Mouse (Mus musculus) MEL (cell line): Measurements from ENCODE around the gene Trim65. TPM values are rescaled to one million over a fixed set of nuclear protein-coding genes. Genes with fewer than 3 reads are reported as not detected.

Experiments used
- DNase-seq: peaks from one replicate; pipeline ENCODE4 v3.0.0; 2011; ENCODE audit warnings: low read depth, low spot score
- H3K27ac ChIP-seq: 2 replicates; pipeline ENCODE4 v1.5.1; 2012; ENCODE audit warnings: low read depth, mild to moderate bottlenecking, control low read depth, low read length, moderate library complexity; ENCODE audit not compliant: control insufficient read depth
- H3K27me3 ChIP-seq, 2 experiments: fragments of 150-350 bp in 1 of 2; sonication (generic) in 1 of 2; 2 replicates each; pipeline ENCODE4 v1.6.1; 2012; ENCODE audit warnings: low read length in 2 of 2, mild to moderate bottlenecking in 2 of 2, improper control_type of control experiment in 1 of 2, moderate library complexity in 1 of 2; ENCODE audit not compliant: insufficient read depth in 2 of 2, control insufficient read depth in 1 of 2
- H3K36me3 ChIP-seq, 2 experiments: 2 replicates each; pipeline ENCODE4 v1.6.1; 2012 to 2014; ENCODE audit warnings: low read length in 2 of 2, improper control_type of control experiment in 1 of 2, inconsistent platforms in 1 of 2, mild to moderate bottlenecking in 1 of 2; ENCODE audit not compliant: insufficient read depth in 2 of 2, control insufficient read depth in 1 of 2
- H3K4me1 ChIP-seq, 2 experiments: fragments of 150-350 bp in 1 of 2; sonication (generic) in 1 of 2; 2 replicates each; pipeline ENCODE4 v1.6.1; 2012; ENCODE audit warnings: low read length in 2 of 2, improper control_type of control experiment in 1 of 2, mild to moderate bottlenecking in 1 of 2; ENCODE audit not compliant: insufficient read depth in 2 of 2, control insufficient read depth in 1 of 2
- H3K4me3 ChIP-seq, 2 experiments: fragments of 150-350 bp in 1 of 2; sonication (generic) in 1 of 2; 2 replicates each; pipeline ENCODE4 v1.5.1; 2012; ENCODE audit warnings: low read depth in 2 of 2, low read length in 2 of 2, mild to moderate bottlenecking in 2 of 2, moderate library complexity in 2 of 2, control low read depth in 1 of 2, improper control_type of control experiment in 1 of 2; ENCODE audit not compliant: control insufficient read depth in 1 of 2, insufficient read depth in 1 of 2
- H3K79me2 ChIP-seq: 2 replicates; pipeline ENCODE4 v1.6.1; 2012; ENCODE audit warnings: mild to moderate bottlenecking, low read length, moderate library complexity; ENCODE audit not compliant: control insufficient read depth, poor library complexity, insufficient read depth
- H3K9ac ChIP-seq: 2 replicates; pipeline ENCODE4 v1.6.1; 2012; ENCODE audit warnings: low read depth, mild to moderate bottlenecking, control low read depth, low read length, moderate library complexity; ENCODE audit not compliant: control insufficient read depth, poor library complexity, severe bottlenecking
- H3K9me3 ChIP-seq: fragments of 150-350 bp; sonication (generic); replicated peaks from 2 replicates; pipeline ENCODE4 v1.6.1; 2012; ENCODE audit warnings: mild to moderate bottlenecking, low read length, improper control_type of control experiment, moderate library complexity; ENCODE audit not compliant: insufficient read depth
- CHD1 ChIP-seq: IDR thresholded peaks from 2 replicates; pipeline ENCODE4 v1.6.1; 2012; ENCODE audit warnings: low read depth, mild to moderate bottlenecking, inconsistent platforms, low read length, improper control_type of control experiment
- CHD2 ChIP-seq: IDR thresholded peaks from 2 replicates; pipeline ENCODE4 v1.6.1; 2011; ENCODE audit warnings: low read length, improper control_type of control experiment
- CTCF ChIP-seq, 3 experiments: IDR thresholded peaks in 2 of 3; conservative IDR thresholded peaks in 1 of 3; 2 replicates each; pipeline ENCODE4 v1.5.1; 2011 to 2012; ENCODE audit warnings: low read length in 3 of 3, low read depth in 2 of 3, mild to moderate bottlenecking in 2 of 3, improper control_type of control experiment in 1 of 3, inconsistent platforms in 1 of 3, mixed read lengths in 1 of 3, moderate library complexity in 1 of 3; ENCODE audit not compliant: control insufficient read depth in 1 of 3, insufficient read depth in 1 of 3, poor library complexity in 1 of 3, severe bottlenecking in 1 of 3
- E2F4 ChIP-seq: IDR thresholded peaks from 2 replicates; pipeline ENCODE4 v1.6.1; 2011; ENCODE audit warnings: low read depth, low read length, improper control_type of control experiment, borderline replicate concordance
- EP300 ChIP-seq, 2 experiments: IDR thresholded peaks; 2 replicates each; pipeline ENCODE4 v1.6.1; 2011; ENCODE audit warnings: improper control_type of control experiment in 2 of 2, low read length in 2 of 2, low read depth in 1 of 2, mild to moderate bottlenecking in 1 of 2
- HCFC1 ChIP-seq: IDR thresholded peaks from 2 replicates; pipeline ENCODE4 v1.6.1; 2012; ENCODE audit warnings: low read depth, mild to moderate bottlenecking, inconsistent platforms, low read length, improper control_type of control experiment, moderate library complexity
- JUND ChIP-seq: IDR thresholded peaks from 2 replicates; pipeline ENCODE4 v1.6.1; 2011; ENCODE audit warnings: low read depth, mild to moderate bottlenecking, improper control_type of control experiment, low read length
- KAT2A ChIP-seq: conservative IDR thresholded peaks from 2 replicates; pipeline ENCODE4 v1.6.1; 2012; ENCODE audit warnings: low read depth, low read length, improper control_type of control experiment, inconsistent platforms
- MAFK ChIP-seq: IDR thresholded peaks from 2 replicates; pipeline ENCODE4 v1.6.1; 2011; ENCODE audit warnings: low read depth, mild to moderate bottlenecking, low read length, improper control_type of control experiment, borderline replicate concordance
- MAX ChIP-seq: IDR thresholded peaks from 2 replicates; pipeline ENCODE4 v1.6.1; 2011; ENCODE audit warnings: low read length, improper control_type of control experiment
- MEF2A ChIP-seq: IDR thresholded peaks from 2 replicates; pipeline ENCODE4 v1.6.1; 2014; ENCODE audit warnings: low read depth, mild to moderate bottlenecking, inconsistent platforms, low read length, improper control_type of control experiment; ENCODE audit not compliant: poor library complexity, insufficient replicate concordance, severe bottlenecking; ENCODE audit errors: extremely low read depth
- MYB ChIP-seq: IDR thresholded peaks from 2 replicates; pipeline ENCODE4 v1.6.1; 2011; ENCODE audit warnings: mild to moderate bottlenecking, low read depth, low read length, improper control_type of control experiment
- MYC ChIP-seq: IDR thresholded peaks from 2 replicates; pipeline ENCODE4 v1.6.1; 2011; ENCODE audit warnings: low read depth, mild to moderate bottlenecking, low read length, improper control_type of control experiment, moderate library complexity
- NRF1 ChIP-seq: IDR thresholded peaks from 2 replicates; pipeline ENCODE4 v1.6.1; 2014; ENCODE audit warnings: low read depth, mild to moderate bottlenecking, inconsistent platforms, low read length, improper control_type of control experiment, moderate library complexity; ENCODE audit not compliant: poor library complexity, insufficient read depth, severe bottlenecking
- POLR2AphosphoS2 ChIP-seq: IDR thresholded peaks from 2 replicates; pipeline ENCODE4 v1.6.1; 2011; ENCODE audit warnings: low read length, improper control_type of control experiment
- POLR2AphosphoS5 ChIP-seq: IDR thresholded peaks from 2 replicates; pipeline ENCODE4 v1.6.1; 2012; ENCODE audit warnings: low read depth, borderline replicate concordance, mild to moderate bottlenecking, inconsistent platforms, low read length, moderate library complexity, mixed read lengths
- RAD21 ChIP-seq: IDR thresholded peaks from 2 replicates; pipeline ENCODE4 v1.6.1; 2011; ENCODE audit warnings: mild to moderate bottlenecking, low read depth, low read length, improper control_type of control experiment
- RCOR1 ChIP-seq: IDR thresholded peaks from 2 replicates; pipeline ENCODE4 v1.6.1; 2012; ENCODE audit warnings: low read depth, mild to moderate bottlenecking, inconsistent platforms, low read length, improper control_type of control experiment
- SIN3A ChIP-seq: IDR thresholded peaks from 2 replicates; pipeline ENCODE4 v1.6.1; 2012; ENCODE audit warnings: low read length, improper control_type of control experiment, inconsistent platforms
- TAL1 ChIP-seq: IDR thresholded peaks from 2 replicates; pipeline ENCODE4 v1.6.1; 2012; ENCODE audit warnings: mild to moderate bottlenecking, inconsistent platforms, low read length, moderate library complexity, mixed read lengths
- TBP ChIP-seq: IDR thresholded peaks from 2 replicates; pipeline ENCODE4 v1.8.0; 2011; ENCODE audit warnings: low read depth, low read length, improper control_type of control experiment
- TCF12 ChIP-seq: IDR thresholded peaks from 2 replicates; pipeline ENCODE4 v1.6.1; 2014; ENCODE audit warnings: low read depth, mild to moderate bottlenecking, inconsistent platforms, low read length, improper control_type of control experiment, moderate library complexity
- UBTF ChIP-seq: IDR thresholded peaks from 2 replicates; pipeline ENCODE4 v1.6.1; 2012; ENCODE audit warnings: low read depth, mild to moderate bottlenecking, inconsistent platforms, low read length, improper control_type of control experiment, moderate library complexity, borderline replicate concordance; ENCODE audit not compliant: insufficient read depth
- USF1 ChIP-seq: IDR thresholded peaks from 2 replicates; pipeline ENCODE4 v1.6.1; 2014; ENCODE audit warnings: low read depth, mild to moderate bottlenecking, inconsistent platforms, low read length, improper control_type of control experiment, moderate library complexity
- USF2 ChIP-seq, 2 experiments: IDR thresholded peaks; 2 replicates each; pipeline ENCODE4 v1.6.1; 2011 to 2012; ENCODE audit warnings: improper control_type of control experiment in 2 of 2, low read length in 2 of 2, borderline replicate concordance in 1 of 2, inconsistent platforms in 1 of 2, low read depth in 1 of 2, mild to moderate bottlenecking in 1 of 2; ENCODE audit not compliant: insufficient read depth in 1 of 2
- ZKSCAN1 ChIP-seq: IDR thresholded peaks from 2 replicates; pipeline ENCODE4 v1.6.1; 2012; ENCODE audit warnings: low read depth, mild to moderate bottlenecking, inconsistent platforms, low read length, improper control_type of control experiment, moderate library complexity
- ZMIZ1 ChIP-seq: IDR thresholded peaks from 2 replicates; pipeline ENCODE4 v1.6.1; 2012; ENCODE audit warnings: low read depth, mild to moderate bottlenecking, inconsistent platforms, low read length, improper control_type of control experiment, moderate library complexity
- ZNF384 ChIP-seq: IDR thresholded peaks from 2 replicates; pipeline ENCODE4 v1.6.1; 2012; ENCODE audit warnings: low read depth, mild to moderate bottlenecking, inconsistent platforms, low read length, improper control_type of control experiment
- polyA plus RNA-seq, 2 experiments: library from polyadenylated mRNA; stranded (reverse) in 1 of 2; unstranded in 1 of 2; fragments of >175 nt in 1 of 2; fragments of >200 nt in 1 of 2; gene quantifications; 2 replicates each; pipeline versions ENCODE4 v1.2.1 to v1.2.4; 2012; ENCODE audit warnings: low replicate concordance in 2 of 2, low read depth in 1 of 2; ENCODE audit not compliant: insufficient read length in 2 of 2, insufficient read depth in 1 of 2, missing spikeins in 1 of 2
- total RNA-seq: library from RNA; depleted of rRNA; stranded (reverse); fragments of 300-350 nt; gene quantifications from 2 replicates; pipeline ENCODE4 v1.2.3, GENCODE M21; 2012

The Trim65 gene
- total and polyA plus RNA-seq, 3 experiments: 8.8 to 10.7 TPM; not detected in 1

GRCm38 (mm10) chr11:116089545-116089944, 41.4 kb downstream of the Trim65 start:
- no peak overlapping the region for H3K9ac ChIP-seq
- peaks cover 9% of the 10 kb centered on the region for H3K79me2 ChIP-seq
- H3K4me3 ChIP-seq: no peak overlapping the region
- H3K27me3 ChIP-seq: no peaks in the 10 kb centered on the region
- H3K36me3 ChIP-seq: peaks cover 0 to 38% of the 10 kb centered on the region in 2 experiments; a peak in 2 of 4 replicates
- peaks cover 12 to 38% of the 10 kb centered on the region in 2 experiments for H3K4me1 ChIP-seq
- no peak for TF ChIP-seq MYC
- no peak for TF ChIP-seq USF1
- peak; percentile 92 for TF ChIP-seq TBP
- TF ChIP-seq UBTF: 0 out of 2 replicates have a peak, but pooled peaks have one; percentile 50
- no peak for DNase-seq
- peak overlapping the region; percentile 12 for H3K27ac ChIP-seq
- H3K9me3 ChIP-seq: no peaks in the 10 kb centered on the region

- no peaks in the 10 kb centered on the region for H3K27me3 ChIP-seq
- H3K79me2 ChIP-seq: peaks cover 9% of the 10 kb centered on the region
- H3K4me3 ChIP-seq: peak overlapping the region in 1 of 2 experiments; percentile 78; a peak in 1 of 4 replicates
- H3K9me3 ChIP-seq: no peaks in the 10 kb centered on the region
- no peak overlapping the region; the same call in 1 of the 2 replicates for H3K9ac ChIP-seq
- H3K36me3 ChIP-seq: peaks cover 0 to 41% of the 10 kb centered on the region in 2 experiments; a peak in 2 of 4 replicates
- DNase-seq: peak; percentile 94
- H3K4me1 ChIP-seq: peaks cover 13 to 41% of the 10 kb centered on the region in 2 experiments
- H3K27ac ChIP-seq: peak overlapping the region; percentile 93
- TF ChIP-seq POLR2AphosphoS5 (no peak), TCF12 (peak; percentile 97), MAFK (no peak; the same call in 1 of the 2 replicates), CTCF (IDR thresholded peaks at IDR 0.05 in 2 of 3, conservative IDR thresholded peaks at IDR 0.05 in 1 of 3; ENCODE audit: control insufficient read depth in 1 of 3, insufficient read depth in 1 of 3, low read depth in 2 of 3, low read length in 3 of 3, poor library complexity in 1 of 3, severe bottlenecking in 1 of 3) (peak; percentile 15 to 50 (median 15); a peak in 3 of 6 replicates), KAT2A (no peak), HCFC1 (peak; percentile 53; the same call in 1 of the 2 replicates), NRF1 (no peak), SIN3A (peak; percentile 90), MAX (0 out of 2 replicates have a peak, but pooled peaks have one; percentile 54), ZMIZ1 (no peak), POLR2AphosphoS2 (no peak), ZKSCAN1 (no peak), MYB (peak; percentile 45), UBTF (no peak), USF1 (no peak), MEF2A (no peak), TBP (peak; percentile 58), EP300 (IDR thresholded peaks at IDR 0.05; ENCODE audit: low read depth in 1 of 2, low read length in 2 of 2) (peak; percentile 95 to 98), JUND (no peak), RCOR1 (peak; percentile 98), CHD2 (no peak), CHD1 (no peak), RAD21 (peak; percentile 5; the same call in 1 of the 2 replicates), ZNF384 (peak; percentile 75), E2F4 (no peak), MYC (peak; percentile 55; the same call in 1 of the 2 replicates), TAL1 (peak; percentile 92), USF2 (IDR thresholded peaks at IDR 0.05; ENCODE audit: borderline replicate concordance in 1 of 2, insufficient read depth in 1 of 2, low read depth in 1 of 2, low read length in 2 of 2) (no peak)
Measured at GRCm38 (mm10) chr11:116088741-116089394, 42.1 kb downstream of the Trim65 start.
